Mouse (Mus musculus) erythroblast, embryonic 14.5 days (primary cell): ENCODE measurements at regions not wholly inside any gene's neighbourhood (a gene's known extent, or its start where the extent isn't known, plus 50 kb on each side); places are given as distances from the start of the nearest gene placed in this dataset.

Experiments used
- GATA1 ChIP-seq: IDR thresholded peaks from 2 replicates; pipeline ENCODE4 v1.6.1; 2012; ENCODE audit warnings: low read length, inconsistent platforms, mixed read lengths
- TAL1 ChIP-seq: IDR thresholded peaks from 3 replicates; pipeline ENCODE4 v1.6.1; 2012; ENCODE audit warnings: low read length, inconsistent platforms, mixed read lengths

DNA sequence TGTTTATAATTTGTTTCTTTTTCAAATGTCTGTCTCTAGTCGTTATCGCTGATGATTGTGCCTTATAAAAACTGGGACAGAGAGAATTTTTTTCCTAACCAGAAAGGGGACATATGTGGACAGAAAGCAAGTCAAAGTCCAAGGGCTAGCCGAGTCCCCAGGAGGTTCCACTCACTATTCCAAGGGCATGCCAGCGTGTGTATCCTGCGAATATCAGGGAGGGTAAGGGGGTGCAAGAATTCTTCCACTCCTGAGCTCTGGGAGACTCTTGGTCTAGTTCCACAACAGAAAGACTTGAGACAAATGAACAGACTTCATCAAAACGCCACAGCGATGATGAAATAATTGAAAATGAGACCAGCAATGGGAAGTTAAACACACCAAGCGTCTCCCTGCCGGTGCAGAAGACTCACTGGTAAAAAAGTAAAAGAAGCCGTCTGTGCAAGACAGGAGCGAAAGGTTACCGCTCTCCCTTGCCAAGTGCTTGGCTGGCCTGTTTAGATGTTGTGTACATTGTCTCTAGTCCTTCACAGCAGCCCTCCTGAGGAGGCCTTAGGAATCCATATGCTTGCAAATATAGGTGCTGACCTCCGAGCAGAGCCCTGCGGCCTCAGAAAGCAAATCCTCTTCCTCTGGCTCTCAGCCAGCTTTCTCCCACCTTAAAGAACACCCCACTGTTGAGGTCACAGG lies 69.9 kb upstream of the Rgma start:
- TF ChIP-seq TAL1 (no peak), GATA1 (no peak)
